ENCODE assay signal across 28 mouse cellular contexts in the genomic region with DNA sequence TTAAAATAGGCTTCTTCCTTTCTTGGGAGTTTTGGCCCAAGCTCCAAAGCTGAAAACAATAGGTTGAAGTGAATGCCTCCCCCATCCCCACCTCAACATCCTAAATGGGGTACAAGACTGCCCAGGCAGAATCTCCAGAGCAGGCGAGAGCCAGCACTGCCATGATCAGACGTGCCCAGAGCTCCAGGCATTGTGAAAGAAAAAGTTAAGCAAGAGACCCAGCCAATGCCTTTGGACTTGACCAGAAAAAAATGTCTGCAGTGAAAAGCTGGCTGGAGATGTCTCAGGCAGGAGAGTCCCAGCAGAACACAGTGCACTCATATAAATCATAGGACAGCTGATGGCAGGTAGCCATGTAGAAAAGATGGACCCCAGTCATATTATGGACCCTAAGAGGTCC. TPM values are rescaled to one million over a fixed set of nuclear protein-coding genes. Genes with fewer than 3 reads are reported as not detected.
A peak's percentile ranks its signal among the peaks of the same experiment; 100 is the strongest.
DNase-seq lines count a peak whose midpoint lies in the region; ATAC-seq lines count a peak whose summit lies in the region.
"Had no signal": no experiment of that assay in that cellular context is flagged by ENCODE, and none has a peak within 500 bp of the region (broad histone marks: within the 10 kb centered on the region; RNA-seq: fewer than 3 reads in every experiment).

No protein-coding gene starts in this region.

- H3K9me3 ChIP-seq in heart, embryonic 11.5 days (replicated peaks; ENCODE audit: control insufficient read depth, low read length), result no peaks in the 10 kb centered on the region
- no peaks in the 10 kb centered on the region for H3K9me3 ChIP-seq in lung, embryonic 16.5 days (ENCODE audit: control insufficient read depth, low read length)
- H3K9me3 ChIP-seq: embryonic facial prominence, embryonic 13.5 days; forebrain, embryonic 12.5 days; heart, embryonic 15.5 days; hindbrain, embryonic 12.5 days; intestine, embryonic 15.5 days; limb, embryonic 13.5 days; liver, embryonic 13.5 days; megakaryocyte, embryonic 14.5 days; midbrain, embryonic 13.5 days had no signal

- peaks cover 8% of the 10 kb centered on the region; the same call in 1 of the 2 replicates for H3K4me1 ChIP-seq in heart, embryonic 11.5 days (ENCODE audit: control insufficient read depth, insufficient read depth, low read length)
- peaks cover 13% of the 10 kb centered on the region for H3K4me1 ChIP-seq in lung, embryonic 16.5 days (replicated peaks; ENCODE audit: control insufficient read depth, insufficient read depth, low read length)

- no peaks in the 10 kb centered on the region for H3K36me3 ChIP-seq in heart, embryonic 11.5 days (ENCODE audit: control insufficient read depth, insufficient read depth, low read length)
- H3K36me3 ChIP-seq in lung, embryonic 16.5 days (ENCODE audit: control insufficient read depth, insufficient read depth, low read length), result no peaks in the 10 kb centered on the region
- H3K36me3 ChIP-seq: embryonic facial prominence, embryonic 13.5 days; forebrain, embryonic 12.5 days; heart, embryonic 15.5 days; hindbrain, embryonic 12.5 days; intestine, embryonic 15.5 days; limb, embryonic 13.5 days; liver, embryonic 13.5 days; midbrain, embryonic 13.5 days had no signal

- intact Hi-C loops in heart, postnatal 10 days (cut with DNase I), result no loop called here

- H3K27me3 ChIP-seq in heart, embryonic 11.5 days (ENCODE audit: control insufficient read depth, insufficient read depth, low read length), result no peaks in the 10 kb centered on the region
- H3K27me3 ChIP-seq in lung, embryonic 16.5 days (ENCODE audit: control insufficient read depth, insufficient read depth, low read depth, low read length), result no peaks in the 10 kb centered on the region
- H3K27me3 ChIP-seq: embryonic facial prominence, embryonic 13.5 days; forebrain, embryonic 12.5 days; heart, embryonic 15.5 days; hindbrain, embryonic 12.5 days; intestine, embryonic 15.5 days; limb, embryonic 13.5 days; liver, embryonic 13.5 days; megakaryocyte, embryonic 14.5 days; midbrain, embryonic 13.5 days had no signal

- DNase-seq in heart, postnatal 10 days, result peak; percentile 5 to 12
- DNase-seq in adipocyte (ENCODE audit: low spot score), result peak; percentile 83
- DNase-seq in lung, postnatal 4 days, result peak; percentile 31 to 46
- DNase-seq in thymus, adult 18-20 months, result no peak
- DNase-seq: adrenal gland, adult 2 months; cerebellum, adult 11-12 months; cerebellum, adult 9-11 months; forebrain, postnatal 0 days; heart, postnatal 36 days; kidney, adult 2 months; liver, embryonic 13.5 days; right cerebral cortex, postnatal 4 days; thymus, adult 2 months; thymus, postnatal 36 days had no signal

- no peak overlapping the region for H3K9ac ChIP-seq in heart, embryonic 11.5 days (ENCODE audit: low read depth, low read length)
- no peak overlapping the region for H3K9ac ChIP-seq in lung, embryonic 16.5 days (ENCODE audit: low read length)
- H3K9ac ChIP-seq: embryonic facial prominence, embryonic 13.5 days; forebrain, embryonic 12.5 days; forebrain, postnatal 0 days; heart, embryonic 15.5 days; hindbrain, embryonic 12.5 days; intestine, embryonic 15.5 days; limb, embryonic 13.5 days; liver, embryonic 13.5 days; midbrain, embryonic 13.5 days had no signal

- no peak overlapping the region for H3K4me3 ChIP-seq in heart, embryonic 11.5 days (ENCODE audit: low read depth, low read length)
- H3K4me3 ChIP-seq in lung, embryonic 16.5 days (ENCODE audit: low read length), result no peak overlapping the region
- H3K4me3 ChIP-seq: embryonic facial prominence, embryonic 13.5 days; erythroblast, embryonic 14.5 days; forebrain, embryonic 12.5 days; heart, embryonic 15.5 days; hindbrain, embryonic 12.5 days; intestine, embryonic 15.5 days; limb, embryonic 13.5 days; liver, embryonic 13.5 days; megakaryocyte, embryonic 14.5 days; midbrain, embryonic 13.5 days had no signal

- no peak for ATAC-seq in heart, embryonic 11.5 days (replicated peaks; ENCODE audit: insufficient number of reproducible peaks, low FRiP score, low TSS enrichment)
- ATAC-seq in lung, embryonic 16.5 days (ENCODE audit: low read depth), result peak; percentile 53
- ATAC-seq in monocyte, adult 5-6 weeks (replicated peaks; ENCODE audit: insufficient number of reproducible peaks, low FRiP score, low TSS enrichment, poor library complexity, severe bottlenecking), result no peak
- ATAC-seq: forebrain, postnatal 0 days; hindbrain, postnatal 0 days; intestine, embryonic 15.5 days; midbrain, embryonic 13.5 days had no signal

- WGBS in heart, embryonic 11.5 days (ENCODE audit: insufficient replicate concordance), result 74% methylated on average over 2 of the region's 2 CpGs
- 43% methylated on average over 2 of the region's 2 CpGs for WGBS in lung, embryonic 16.5 days

- no peak overlapping the region for H3K27ac ChIP-seq in heart, embryonic 11.5 days (ENCODE audit: low read depth, low read length)
- peak overlapping the region; percentile 78 for H3K27ac ChIP-seq in lung, embryonic 16.5 days (ENCODE audit: low read length)
- H3K27ac ChIP-seq: embryonic facial prominence, embryonic 13.5 days; forebrain, embryonic 12.5 days; heart, embryonic 15.5 days; hindbrain, embryonic 12.5 days; hindbrain, postnatal 0 days; intestine, embryonic 15.5 days; limb, embryonic 13.5 days; liver, embryonic 13.5 days; midbrain, embryonic 13.5 days; stomach, postnatal 0 days had no signal

- H3K4me2 ChIP-seq in heart, embryonic 11.5 days, result no peak overlapping the region
- H3K4me2 ChIP-seq in lung, embryonic 16.5 days (ENCODE audit: low read depth, low read length), result 0 out of 2 replicates have a peak overlapping the region, but pooled peaks have one; percentile 6
- H3K4me2 ChIP-seq: embryonic facial prominence, embryonic 13.5 days; forebrain, embryonic 12.5 days; heart, embryonic 15.5 days; hindbrain, embryonic 12.5 days; intestine, embryonic 15.5 days; limb, embryonic 13.5 days; liver, embryonic 13.5 days; midbrain, embryonic 13.5 days had no signal

RNA-seq across cellular contexts. Expression of a gene that starts 50.0 kb away (rescaled TPM):
- 10 to 100 TPM; 36.7 to 37.0 TPM for total RNA-seq in heart, postnatal 10 days (2021)
- 9.9 and 10.4 TPM in 2 replicates for polyA plus RNA-seq in heart, embryonic 11.5 days (2014; fragmentation: Nextera tagmentation; extraction: Ambion mirVana)
- 7.1 and 8.7 TPM in 2 replicates for polyA plus RNA-seq in lung, embryonic 16.5 days (2015; fragmentation: Nextera tagmentation; extraction: Ambion mirVana)
- total RNA-seq in monocyte, adult 5-6 weeks (2017), result 36.9 to 81.2 TPM (median 70.4 TPM) in 3 replicates

Comparison
In these comparisons a context has a peak if more than half of its experiments do, and no peak if none do; other contexts are left out.
1. DNase-seq: peak in heart, postnatal 10 days (2 of 2), adipocyte (single experiment) and lung, postnatal 4 days (2 of 2); none in thymus, adult 18-20 months (0 of 2).